Mouse (Mus musculus): ENCODE results near the gene Fut4.
A peak's percentile ranks its signal among the peaks of the same experiment; 100 is the strongest.
"Not testable (repeated sequence)": the region's sequence is repeated elsewhere in the genome, so short reads cannot be mapped to it uniquely, and the experiment has no call there.

Gene Fut4

DNA sequence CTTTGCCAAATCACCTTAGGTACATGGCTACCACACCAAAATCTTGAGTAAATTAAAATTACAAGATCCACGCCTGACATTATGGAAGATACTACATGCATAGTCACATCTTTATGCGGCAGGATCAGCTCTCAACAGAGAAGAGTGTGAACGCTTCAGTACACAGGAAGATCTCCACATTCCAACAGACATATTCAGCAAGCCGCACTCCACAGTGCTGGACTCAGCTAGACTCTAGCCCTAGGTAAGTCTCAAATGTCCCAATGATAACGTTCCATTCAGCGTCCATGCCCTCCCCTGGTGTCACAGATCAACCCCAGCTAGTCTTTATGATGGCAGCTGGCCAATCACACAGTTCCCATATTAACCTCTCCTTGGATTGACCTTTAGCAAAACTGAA, 26.2 kb downstream of the Fut4 start:
- no peak for DNase-seq (ENCODE audit: low spot score)

- DNase-seq (ENCODE audit: low spot score) = no peak
These were observed 27.3 kb downstream of the Fut4 start for GRCm38 (mm10) chr9:14724755-14725420.

DNA sequence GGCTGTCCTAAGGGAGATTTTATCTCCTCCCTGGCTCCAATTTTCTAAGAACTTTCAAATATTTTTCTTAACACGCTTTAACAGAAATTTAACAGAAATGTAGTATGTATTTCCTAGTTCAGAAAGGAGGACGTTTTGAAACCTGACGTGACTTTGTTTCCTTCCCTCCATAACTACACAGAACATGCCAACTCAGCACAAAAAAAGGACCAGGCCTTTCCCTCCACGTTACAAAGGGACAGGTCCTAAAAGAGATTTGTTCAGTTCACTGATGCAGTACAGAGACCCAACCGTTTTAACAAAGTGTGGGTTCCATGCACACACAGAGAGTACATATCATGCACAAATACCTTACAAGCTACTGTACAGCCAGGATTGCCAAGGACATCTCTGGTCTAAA, 30.6 kb downstream of the Fut4 start:
- DNase-seq (ENCODE audit: low spot score) = no peak

DNA sequence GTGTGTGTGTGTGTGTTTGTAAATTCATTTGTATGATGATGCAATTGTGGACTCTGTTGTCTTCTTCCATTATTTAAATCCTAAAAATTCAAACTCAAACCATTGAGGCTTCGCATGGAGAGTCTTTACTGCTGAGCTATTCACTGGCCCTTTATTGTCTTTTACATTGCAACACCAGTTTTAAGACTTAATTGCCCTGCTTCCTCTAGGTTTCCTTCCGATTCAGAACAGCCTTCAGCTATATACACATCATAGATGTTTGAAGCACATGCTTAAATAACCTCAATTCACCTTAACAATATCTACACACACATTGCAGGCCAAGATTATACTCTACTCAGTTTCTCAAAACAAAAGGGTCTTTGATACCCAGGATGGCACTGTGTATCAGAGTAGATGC, 31.8 kb downstream of the Fut4 start:
- DNase-seq (ENCODE audit: low spot score) = no peak

DNA sequence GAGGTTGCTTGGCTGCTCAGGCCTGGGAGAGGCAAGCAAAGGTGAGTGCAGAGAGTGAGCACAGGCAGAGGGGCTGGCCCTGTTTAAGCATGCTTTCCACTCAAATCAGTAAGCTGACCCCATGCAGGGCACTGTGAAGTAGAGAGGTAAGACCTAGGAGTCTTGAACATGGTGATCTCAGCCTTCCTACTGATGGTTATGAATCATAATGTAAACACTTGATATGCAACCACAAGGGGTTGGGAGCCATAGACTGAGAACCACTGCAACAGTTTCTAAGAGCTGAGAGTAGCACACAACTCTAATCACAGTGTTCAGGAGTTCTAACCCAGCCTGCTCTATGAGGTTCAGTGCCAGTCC, 33.9 kb downstream of the Fut4 start:
- DNase-seq (ENCODE audit: low spot score) = no peak

GRCm38 (mm10) chr9:14717689-14718331, 34.4 kb downstream of the Fut4 start:
- DNase-seq (ENCODE audit: low spot score) = peak; percentile 46

DNA sequence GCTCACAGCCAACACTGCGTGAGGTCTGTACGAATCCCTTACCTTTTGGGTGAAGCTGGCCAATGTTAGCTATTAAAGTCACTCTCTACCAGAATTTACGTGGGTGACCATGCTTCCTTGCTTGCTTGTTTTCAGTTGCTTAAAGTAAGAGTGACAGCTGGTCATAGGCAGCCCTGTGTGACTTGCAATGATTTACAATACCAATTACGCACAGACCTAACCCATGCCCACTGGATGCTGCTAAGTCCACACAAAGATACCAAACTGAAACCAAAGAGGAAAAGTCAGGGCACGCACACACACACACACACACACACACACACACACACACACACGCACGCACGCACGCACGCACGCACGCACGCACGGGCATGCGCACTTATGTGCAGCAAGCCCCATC, 36.9 kb downstream of the Fut4 start:
- no peak for DNase-seq (ENCODE audit: low spot score)

DNA sequence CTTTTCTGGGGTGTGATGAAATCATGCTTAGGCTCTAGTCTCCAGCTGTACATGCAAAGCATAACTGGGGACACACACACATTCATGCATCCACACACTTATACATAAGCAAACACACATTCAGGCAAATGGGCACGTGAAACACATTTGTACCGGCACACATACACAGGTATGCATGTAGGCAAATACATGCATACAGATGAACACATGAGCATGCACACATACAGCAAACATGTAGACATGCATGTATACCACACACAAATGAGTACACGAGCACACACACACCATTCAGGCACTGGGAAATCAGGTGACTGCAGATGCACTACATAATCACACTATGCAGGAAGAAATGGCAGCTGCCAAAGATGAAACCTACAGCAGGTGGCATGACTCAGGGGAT, 41.3 kb downstream of the Fut4 start:
- no peak for DNase-seq (ENCODE audit: low spot score)

DNA sequence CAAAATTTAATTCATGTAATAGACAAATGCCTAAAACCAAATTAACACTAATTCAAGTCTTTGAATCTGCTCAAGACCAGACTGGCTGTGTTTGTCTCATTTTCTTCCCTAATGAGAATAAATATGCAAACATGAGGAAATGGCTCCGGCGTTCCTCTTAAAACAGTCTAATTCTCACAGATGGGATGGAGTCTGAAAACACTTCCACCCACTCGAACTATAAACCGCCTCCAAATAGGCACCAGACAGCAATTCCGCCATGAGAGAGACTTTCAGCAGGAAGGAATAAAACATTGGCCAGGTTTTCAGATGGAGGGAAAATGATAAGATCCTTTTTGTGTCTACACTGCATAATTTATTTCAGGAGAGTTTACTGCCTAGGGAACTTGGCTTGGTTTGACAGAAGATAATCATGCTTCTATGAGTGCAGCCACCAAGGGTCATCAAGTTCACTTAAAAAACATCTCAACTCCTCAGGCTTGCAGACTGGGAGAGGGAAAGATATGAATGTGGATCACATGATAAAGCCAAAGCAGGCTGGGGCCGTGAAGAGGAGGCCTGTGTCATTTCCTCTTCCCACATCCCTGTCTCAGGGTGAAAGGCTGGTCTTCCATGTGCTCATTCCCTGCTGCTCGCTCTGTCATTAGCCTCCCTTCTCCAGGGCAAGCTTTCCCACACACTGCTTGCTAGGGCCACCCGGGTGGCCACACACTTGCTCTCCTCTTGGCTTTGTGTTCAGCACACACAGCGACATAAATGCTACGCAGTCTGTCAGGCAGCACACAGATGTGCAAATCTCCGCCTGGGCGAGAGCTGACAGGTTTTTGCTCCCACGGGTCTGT, 46.7 kb downstream of the Fut4 start:
- DNase-seq (ENCODE audit: low spot score) = no peak

DNA sequence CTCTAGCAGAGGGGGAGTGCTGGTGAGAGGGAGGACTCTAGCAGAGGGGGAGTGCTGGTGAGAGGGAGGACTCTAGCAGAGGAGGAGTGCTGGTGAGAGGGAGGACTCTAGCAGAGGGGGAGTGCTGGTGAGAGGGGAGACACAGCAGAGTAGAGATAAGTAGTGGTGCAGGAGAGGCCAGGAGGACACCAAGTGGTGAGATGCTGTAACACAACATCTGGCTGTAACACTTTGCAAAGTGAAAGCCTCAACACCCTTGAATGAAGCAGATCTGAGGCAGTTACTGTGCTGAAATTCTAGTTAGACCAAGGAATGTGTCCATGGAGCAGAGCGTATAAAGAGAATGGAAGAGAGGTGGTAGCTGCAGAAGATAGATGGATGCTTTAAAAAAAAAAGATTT, 51.4 kb downstream of the Fut4 start:
- DNase-seq (ENCODE audit: low spot score) = not testable (repeated sequence)

- DNase-seq (ENCODE audit: low spot score) = no peak
These were observed 52.9 kb downstream of the Fut4 start for GRCm38 (mm10) chr9:14699288-14699640.

DNA sequence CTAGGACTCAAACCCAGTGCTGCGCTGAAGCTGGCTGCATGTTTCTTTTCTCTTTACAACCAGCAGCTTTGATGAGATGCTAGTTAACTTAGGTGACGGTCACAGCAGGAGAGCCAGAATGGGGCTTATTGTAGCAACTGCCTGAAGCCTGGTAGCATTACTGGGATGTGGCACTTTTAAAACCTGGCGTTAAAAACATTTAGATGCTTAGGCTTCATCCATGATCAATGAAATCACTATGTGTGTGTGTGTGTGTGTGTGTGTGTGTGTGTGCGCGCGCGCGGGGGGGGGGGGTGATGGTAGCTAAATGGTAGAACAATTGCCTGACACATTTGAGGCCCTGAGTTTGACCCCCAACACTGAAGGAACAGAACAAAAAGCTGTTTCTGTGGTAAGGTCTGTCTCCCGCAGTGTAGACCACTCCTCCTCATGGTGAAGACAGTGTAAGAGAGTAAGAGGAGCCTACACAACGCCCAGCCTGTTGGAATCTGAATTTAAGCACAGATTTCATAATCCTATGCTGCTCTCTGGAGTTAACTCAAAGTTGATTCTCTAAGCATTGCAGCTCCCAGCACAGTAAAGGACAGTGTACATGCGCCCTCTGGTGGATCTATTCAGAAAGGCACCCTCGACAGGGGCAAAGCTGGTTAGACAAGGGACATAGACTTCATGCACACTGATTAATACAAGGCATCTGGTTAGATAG, 53.5 kb downstream of the Fut4 start:
- peak; percentile 94 for DNase-seq (ENCODE audit: low spot score)
